Mouse (Mus musculus): ENCODE measurements around the gene Plekha6.
"Not testable (repeated sequence)": the region's sequence is repeated elsewhere in the genome, so short reads cannot be mapped to it uniquely, and the experiment has no call there.

Gene Plekha6

DNA sequence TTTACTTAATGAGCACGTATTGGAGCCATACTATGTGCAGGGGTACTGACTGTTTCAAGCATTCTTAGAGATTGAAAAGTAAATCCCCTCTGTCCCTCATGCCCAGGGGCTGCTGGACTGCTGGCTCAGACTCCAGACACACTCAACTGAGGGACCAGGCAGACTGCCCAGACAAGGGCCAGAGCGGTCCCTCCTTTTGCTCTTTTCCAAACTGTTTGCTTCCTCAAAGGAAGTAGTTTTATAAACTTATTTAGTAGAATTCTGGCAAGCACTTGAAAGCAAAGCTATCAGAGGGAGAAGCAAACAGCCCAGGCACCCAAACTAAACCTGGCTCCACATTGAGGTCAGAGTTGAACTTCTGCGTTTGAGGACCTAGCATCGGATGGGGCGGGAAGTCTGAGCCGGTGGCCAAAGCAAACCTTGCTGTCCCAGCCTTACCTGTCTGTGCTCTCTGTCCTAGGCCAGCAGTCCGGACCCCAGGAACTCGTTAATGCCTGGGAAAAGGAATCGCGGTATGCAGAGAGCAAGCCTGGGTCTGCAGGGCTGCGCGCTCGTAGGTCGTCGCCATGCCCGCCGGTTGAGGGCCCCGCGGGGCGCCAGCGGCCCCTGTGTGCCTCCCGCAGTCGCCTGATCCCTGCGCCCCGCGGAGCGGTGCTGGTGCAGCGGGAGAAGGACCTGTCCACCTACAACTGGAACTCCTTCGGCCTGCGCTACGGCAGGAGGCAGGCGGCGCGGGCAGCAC is 165.1 kb downstream of the Plekha6 start:
- DNase-seq, result no peak

DNA sequence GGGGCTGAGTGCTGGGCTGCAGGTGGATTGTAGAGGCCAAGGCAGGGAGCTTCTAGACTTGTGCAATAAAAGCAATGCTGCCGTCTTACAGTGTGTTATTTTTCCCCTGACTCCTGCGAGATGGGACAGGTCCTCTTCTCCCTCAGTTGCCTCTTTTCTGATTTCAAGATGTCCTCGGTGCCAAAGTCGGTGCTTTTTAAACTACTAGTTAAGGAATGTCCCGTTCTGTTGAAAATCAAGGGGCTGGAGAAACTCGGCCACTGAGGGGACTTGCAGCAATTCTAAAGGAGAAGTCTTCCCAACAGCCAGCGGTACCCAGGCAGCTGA is 165.6 kb downstream of the Plekha6 start:
- DNase-seq, result no peak

DNA sequence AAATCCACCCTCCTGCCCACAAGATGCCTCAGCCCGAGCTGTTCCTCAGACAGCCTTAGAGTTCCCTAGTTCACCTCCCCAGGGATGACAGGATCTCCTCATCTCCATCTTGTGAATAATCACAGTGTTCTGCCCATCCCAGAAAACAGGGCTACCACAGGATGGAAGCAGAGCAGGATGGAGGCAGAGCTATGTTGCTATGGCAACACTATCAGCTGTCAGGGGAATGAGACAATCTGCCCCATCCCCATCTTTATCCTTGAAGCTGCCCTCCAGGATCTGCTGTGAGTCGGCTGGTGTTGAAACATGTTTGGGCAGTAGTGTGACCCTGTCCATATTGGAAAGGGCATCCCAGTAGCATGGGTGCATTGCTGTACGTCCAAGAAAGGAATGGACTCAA is 167.1 kb downstream of the Plekha6 start:
- no peak for DNase-seq

DNA sequence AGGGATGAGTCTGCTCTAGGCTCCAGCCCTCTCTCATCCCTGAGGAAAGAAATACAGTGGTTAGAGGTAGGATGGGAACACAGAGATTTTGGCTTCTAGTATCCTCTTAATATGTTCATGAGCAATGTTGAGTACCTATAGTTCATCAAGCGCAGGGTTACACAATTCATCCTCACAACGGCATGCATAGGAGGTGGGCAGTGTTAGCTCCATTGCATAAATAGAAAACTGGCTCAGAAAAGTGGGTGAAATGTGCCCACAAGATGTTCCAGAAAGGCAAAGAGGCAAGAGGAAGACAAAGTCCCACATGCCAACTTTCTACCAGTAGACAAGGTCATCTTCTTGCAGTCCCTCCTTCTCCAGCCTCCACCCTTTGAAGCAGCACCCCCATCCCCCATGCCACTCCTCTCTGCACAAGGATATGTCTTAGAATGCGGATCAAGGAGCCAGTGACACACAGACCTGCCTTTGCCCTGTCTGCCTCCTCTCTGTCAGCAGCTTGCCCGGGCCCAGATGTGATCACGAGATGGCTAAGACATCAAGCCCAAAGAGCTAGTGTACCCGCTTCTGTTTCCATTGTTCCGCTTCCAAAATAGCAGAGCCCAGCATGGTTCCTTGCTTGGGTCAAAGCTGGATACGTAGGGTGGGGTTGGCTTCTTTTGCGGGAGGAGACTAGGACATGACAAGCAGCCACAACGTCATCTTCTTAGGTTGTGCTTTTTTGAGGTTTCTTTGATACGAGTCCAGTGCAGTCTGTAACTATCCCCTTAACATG is 168.8 kb downstream of the Plekha6 start:
- no peak for DNase-seq

DNA sequence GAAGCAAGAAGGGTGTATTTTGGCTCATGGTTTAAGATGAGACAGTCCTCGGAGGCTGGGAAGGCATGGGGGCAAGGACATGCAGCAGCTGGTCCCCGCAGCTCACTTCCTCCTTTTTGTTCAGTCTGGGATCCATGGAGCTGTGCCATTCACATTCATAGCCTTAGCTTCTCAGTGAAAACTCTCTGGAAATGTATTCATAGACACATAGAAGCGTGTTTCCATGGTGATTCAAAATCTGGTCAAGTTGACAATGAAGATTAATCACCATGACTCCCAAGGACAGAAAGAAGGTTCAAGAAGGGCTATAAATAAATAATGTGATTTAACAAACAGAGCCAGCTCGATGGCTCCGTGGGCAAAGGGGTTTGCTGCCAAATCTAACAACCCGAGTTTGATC is 169.9 kb downstream of the Plekha6 start:
- DNase-seq, result no peak

DNA sequence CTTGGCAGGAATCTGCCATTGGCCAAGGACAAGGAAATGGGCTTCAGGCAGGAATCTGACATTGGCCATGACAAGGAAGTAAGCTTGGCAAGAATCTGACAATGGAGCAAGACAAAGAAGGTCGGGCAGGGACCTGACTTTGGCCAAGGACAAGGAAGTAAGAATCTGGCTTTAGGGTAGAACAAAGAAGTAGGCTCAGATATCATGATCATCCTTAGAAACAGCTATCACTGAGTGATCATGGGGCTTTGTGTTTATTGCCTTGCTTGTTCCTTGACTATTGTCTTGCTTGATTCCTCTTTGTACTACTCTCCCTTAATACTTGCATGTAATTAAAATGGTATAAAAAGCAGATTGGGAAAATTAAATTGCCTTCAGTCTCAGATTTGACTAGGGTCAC is 176.4 kb downstream of the Plekha6 start:
- not testable (repeated sequence) for DNase-seq

DNA sequence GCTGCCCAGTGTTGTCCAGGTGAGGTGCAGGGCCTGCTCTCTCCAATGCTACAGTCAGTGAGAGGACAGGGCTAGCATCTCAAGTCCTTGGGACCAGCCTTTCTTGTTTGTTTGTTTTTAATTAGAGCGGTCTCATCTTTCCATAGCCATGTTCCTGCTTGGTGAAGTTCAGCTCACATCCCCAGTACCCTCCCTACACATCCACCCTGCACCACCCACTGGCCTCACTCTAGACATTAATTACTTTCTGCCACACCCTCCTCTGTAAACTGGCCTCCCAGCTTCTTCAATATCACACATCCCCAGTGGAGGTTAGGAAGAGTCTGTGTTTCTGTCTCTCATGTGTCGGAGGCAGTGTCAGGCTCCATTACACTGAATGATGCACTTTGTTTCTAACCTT is 180.3 kb downstream of the Plekha6 start:
- no peak for DNase-seq

DNA sequence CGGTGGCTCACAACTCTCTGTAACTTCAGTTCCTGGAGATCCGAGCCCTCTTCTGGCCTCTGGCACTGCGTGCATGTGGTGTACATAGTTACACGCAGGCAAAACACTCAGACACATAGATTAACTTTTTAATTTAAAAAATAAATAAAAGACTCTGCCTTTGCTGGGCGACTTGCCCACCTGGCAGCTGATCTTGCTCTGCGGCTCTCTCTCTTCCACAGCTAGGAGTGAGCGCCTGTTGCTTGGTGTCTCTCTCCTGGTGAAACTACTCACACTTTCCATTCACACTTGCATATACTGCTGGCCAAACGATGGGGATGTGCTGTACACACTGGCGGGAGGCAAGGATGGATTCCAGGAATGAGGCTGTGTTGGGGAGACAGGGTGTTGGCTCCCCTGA is 182.5 kb downstream of the Plekha6 start:
- DNase-seq, result no peak

DNA sequence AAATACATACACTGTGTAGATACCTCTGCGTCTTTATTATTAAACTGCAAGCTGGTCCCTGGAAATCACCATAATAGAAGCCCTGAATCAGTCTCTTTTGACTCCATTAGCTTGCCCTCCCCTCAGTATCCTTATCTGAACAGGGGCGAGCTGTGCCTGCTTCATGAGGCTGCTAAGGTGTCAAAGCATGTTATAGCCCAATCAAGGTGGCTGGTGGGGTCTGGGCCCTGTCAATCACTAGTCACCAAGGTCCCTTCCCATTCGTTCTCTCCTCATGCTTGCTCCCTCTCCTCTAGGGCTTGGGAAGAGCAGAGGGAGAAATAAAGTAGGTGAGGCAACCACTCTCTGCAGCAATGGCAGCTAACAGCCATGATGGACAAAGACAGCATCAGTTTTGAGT is 183.2 kb downstream of the Plekha6 start:
- DNase-seq, result no peak

DNA sequence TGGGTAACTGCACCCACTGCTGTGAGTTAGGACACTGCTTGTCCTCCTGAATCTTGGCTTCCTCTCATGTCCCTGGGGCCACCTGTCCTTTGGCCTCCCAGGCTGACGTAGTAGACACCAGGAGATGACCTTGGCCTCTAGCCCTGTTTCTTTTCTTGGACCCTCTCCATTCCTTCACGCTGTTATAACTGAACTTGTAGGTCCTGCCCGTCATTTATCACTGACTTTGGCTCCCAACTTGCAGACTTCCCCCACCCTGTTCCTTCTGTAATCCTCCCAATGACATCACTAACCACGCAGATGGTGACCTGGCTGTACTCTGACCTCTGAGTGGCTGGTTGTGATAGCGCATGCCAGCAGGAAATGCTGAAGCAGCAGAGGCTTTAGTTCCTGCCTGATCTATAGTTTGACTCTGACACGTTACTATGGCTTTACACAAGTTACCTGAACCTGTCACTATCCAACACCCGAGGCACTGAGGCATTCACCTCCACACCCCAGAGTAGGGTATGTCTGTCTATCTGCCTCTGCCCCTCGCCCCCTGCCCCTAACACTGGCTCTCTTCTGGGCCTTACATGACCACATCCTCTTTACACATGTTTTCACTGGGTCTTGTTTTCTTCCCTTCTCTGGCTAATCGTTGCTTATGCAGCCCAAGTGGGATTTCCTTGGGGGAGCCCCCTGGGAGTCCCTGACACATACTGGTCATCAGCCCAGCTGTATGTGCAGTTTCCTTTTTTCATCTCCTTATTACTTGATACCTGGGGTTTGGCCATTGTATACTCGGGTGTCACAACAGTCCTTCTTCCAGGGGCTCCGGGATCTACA is 183.9 kb downstream of the Plekha6 start:
- no peak for DNase-seq

DNA sequence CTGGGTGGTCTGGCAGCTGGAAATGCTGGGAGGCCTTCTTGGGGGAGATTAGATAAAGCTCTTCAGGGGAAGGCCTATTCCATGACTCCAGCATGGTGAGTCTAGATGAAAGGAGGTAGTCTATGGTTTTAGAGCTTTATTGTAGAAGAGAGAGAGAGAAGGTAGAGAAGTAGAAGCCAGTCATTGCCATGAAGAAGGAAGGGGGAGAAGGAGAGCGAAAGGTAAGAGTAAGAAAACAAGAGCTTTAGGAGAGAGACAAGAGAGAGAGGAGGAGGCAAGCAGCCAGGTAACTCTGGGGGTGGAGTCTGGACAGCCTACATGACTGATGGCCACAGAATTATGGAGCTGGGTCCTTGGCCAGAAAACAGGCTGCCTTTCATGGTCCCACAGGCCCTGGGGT is 186.2 kb downstream of the Plekha6 start, which contains the start of gene Ren1:
Gene Ren1, plus strand, starts transcription at position 301 of the 400 bp plus-strand sequence.
- DNase-seq, result no peak

DNA sequence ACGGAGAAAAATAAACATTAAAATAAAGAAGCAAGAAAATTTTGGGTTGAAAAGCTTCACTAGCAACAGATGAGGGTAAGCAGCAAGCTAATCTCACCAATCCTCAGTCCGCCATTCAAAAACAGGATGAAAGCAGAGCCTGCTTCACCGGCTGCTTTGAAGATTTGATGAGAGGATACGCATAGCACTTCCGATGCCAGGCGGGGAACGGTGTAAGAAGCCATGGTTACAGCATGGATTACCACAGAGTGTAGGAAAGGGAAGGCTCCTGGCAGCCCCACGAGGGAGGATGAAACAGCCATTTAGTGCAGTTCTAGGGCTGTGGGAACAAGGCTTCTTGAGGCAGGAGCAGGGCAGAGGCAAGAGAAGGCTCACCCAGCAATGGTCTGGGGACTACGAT is 187.8 kb downstream of the Plekha6 start:
- no peak for DNase-seq
